Mouse (Mus musculus) CH12.LX (cell line): ENCODE data around the gene Hmgcl. TPM values are rescaled to one million over a fixed set of nuclear protein-coding genes. Genes with fewer than 3 reads are reported as not detected.
"Not testable (repeated sequence)": the region's sequence is repeated elsewhere in the genome, so short reads cannot be mapped to it uniquely, and the experiment has no call there.

ENCODE experiments used
- DNase-seq: peaks from one replicate; pipeline ENCODE4 v3.0.0-alpha.2; 2013; ENCODE audit errors: extremely low read depth
- H3K27ac ChIP-seq: 2 replicates; pipeline ENCODE4 v1.5.1; 2012; ENCODE audit warnings: low read depth, mild to moderate bottlenecking, control low read depth, moderate library complexity; ENCODE audit not compliant: insufficient read depth
- H3K27me3 ChIP-seq: replicated peaks from 2 replicates; pipeline ENCODE3; 2012; ENCODE audit warnings: inconsistent platforms
- H3K36me3 ChIP-seq, 2 experiments: replicated peaks in 1 of 2; 2 replicates each; pipeline versions ENCODE3 to v1.6.1; 2012; ENCODE audit warnings: inconsistent platforms in 1 of 2, low read length in 1 of 2, mild to moderate bottlenecking in 1 of 2, mixed read lengths in 1 of 2, moderate library complexity in 1 of 2; ENCODE audit not compliant: control insufficient read depth in 1 of 2, insufficient read depth in 1 of 2
- H3K4me1 ChIP-seq, 2 experiments: 2 replicates each; pipeline ENCODE4 v1.6.1; 2012; ENCODE audit warnings: inconsistent platforms in 1 of 2, moderate library complexity in 1 of 2; ENCODE audit not compliant: insufficient read depth in 2 of 2, control insufficient read depth in 1 of 2
- H3K4me2 ChIP-seq: 2 replicates; pipeline ENCODE4 v1.6.1; 2012; ENCODE audit warnings: low read depth, mild to moderate bottlenecking, control low read depth; ENCODE audit not compliant: poor library complexity, insufficient read depth, severe bottlenecking
- H3K4me3 ChIP-seq, 3 experiments: fragments of 150-350 bp in 1 of 3; sonication (generic) in 1 of 3; replicated peaks in 1 of 3; 2 replicates each; pipeline versions ENCODE3 to v1.5.1; 2011 to 2012; ENCODE audit warnings: low read depth in 2 of 3, low read length in 2 of 3, mild to moderate bottlenecking in 2 of 3, moderate library complexity in 2 of 3, control low read depth in 1 of 3, improper control_type of control experiment in 1 of 3, inconsistent platforms in 1 of 3, mixed read lengths in 1 of 3; ENCODE audit not compliant: poor library complexity in 1 of 3
- H3K79me2 ChIP-seq: replicated peaks from 2 replicates; pipeline ENCODE4 v1.6.1; 2012; ENCODE audit warnings: mild to moderate bottlenecking, moderate library complexity; ENCODE audit not compliant: control insufficient read depth, poor library complexity, insufficient read depth, severe bottlenecking; ENCODE audit errors: extremely low read depth
- H3K9ac ChIP-seq: 2 replicates; pipeline ENCODE4 v1.6.1; 2012; ENCODE audit warnings: low read depth, mild to moderate bottlenecking, control low read depth, moderate library complexity; ENCODE audit not compliant: insufficient read depth
- H3K9me3 ChIP-seq: replicated peaks from 2 replicates; pipeline ENCODE3; 2012; ENCODE audit warnings: low read length, inconsistent platforms, mixed read lengths
- BHLHE40 ChIP-seq: IDR thresholded peaks from 2 replicates; pipeline ENCODE4 v1.6.1; 2011; ENCODE audit warnings: mild to moderate bottlenecking, low read depth, low read length, improper control_type of control experiment
- CHD1 ChIP-seq: IDR thresholded peaks from 2 replicates; pipeline ENCODE4 v1.6.1; 2012; ENCODE audit warnings: low read depth, low read length, improper control_type of control experiment, inconsistent platforms
- CHD2 ChIP-seq: IDR thresholded peaks from 2 replicates; pipeline ENCODE4 v1.6.1; 2011; ENCODE audit warnings: low read length, improper control_type of control experiment
- CTCF ChIP-seq, 2 experiments: IDR thresholded peaks in 1 of 2; conservative IDR thresholded peaks in 1 of 2; 2 replicates each; pipeline ENCODE4 v1.5.1; 2011 to 2012; ENCODE audit warnings: low read depth in 2 of 2, low read length in 2 of 2, improper control_type of control experiment in 1 of 2, inconsistent platforms in 1 of 2, mild to moderate bottlenecking in 1 of 2, moderate library complexity in 1 of 2
- ELF1 ChIP-seq: IDR thresholded peaks from 2 replicates; pipeline ENCODE4 v1.6.1; 2014; ENCODE audit warnings: low read depth, mild to moderate bottlenecking, inconsistent platforms, low read length, improper control_type of control experiment
- EP300 ChIP-seq: IDR thresholded peaks from 2 replicates; pipeline ENCODE4 v1.6.1; 2011; ENCODE audit warnings: low read length, improper control_type of control experiment
- ETS1 ChIP-seq: conservative IDR thresholded peaks from 2 replicates; pipeline ENCODE4 v1.6.1; 2012; ENCODE audit warnings: low read depth, mild to moderate bottlenecking, inconsistent platforms, low read length, improper control_type of control experiment, moderate library complexity
- IRF4 ChIP-seq: IDR thresholded peaks from 2 replicates; pipeline ENCODE4 v1.6.1; 2014; ENCODE audit warnings: low read depth, mild to moderate bottlenecking, inconsistent platforms, low read length, improper control_type of control experiment
- JUN ChIP-seq: IDR thresholded peaks from 2 replicates; pipeline ENCODE4 v1.6.1; 2011; ENCODE audit warnings: low read depth, mild to moderate bottlenecking, low read length, improper control_type of control experiment, moderate library complexity; ENCODE audit not compliant: insufficient read depth
- MAZ ChIP-seq: IDR thresholded peaks from 2 replicates; pipeline ENCODE4 v1.6.1; 2012; ENCODE audit warnings: low read depth, mild to moderate bottlenecking, inconsistent platforms, low read length, improper control_type of control experiment, moderate library complexity
- NELFE ChIP-seq: IDR thresholded peaks from 2 replicates; pipeline ENCODE4 v1.6.1; 2011; ENCODE audit warnings: low read depth, low read length, improper control_type of control experiment
- NRF1 ChIP-seq: IDR thresholded peaks from 2 replicates; pipeline ENCODE4 v1.6.1; 2014; ENCODE audit warnings: low read depth, mild to moderate bottlenecking, inconsistent platforms, low read length, improper control_type of control experiment, moderate library complexity
- PAX5 ChIP-seq: IDR thresholded peaks from 2 replicates; pipeline ENCODE4 v1.6.1; 2012; ENCODE audit warnings: low read length, inconsistent platforms, mixed read lengths
- POLR2AphosphoS2 ChIP-seq: IDR thresholded peaks from 2 replicates; pipeline ENCODE4 v1.6.1; 2011; ENCODE audit warnings: low read depth, low read length, improper control_type of control experiment
- RCOR1 ChIP-seq: conservative IDR thresholded peaks from 2 replicates; pipeline ENCODE4 v1.6.1; 2012; ENCODE audit warnings: low read depth, mild to moderate bottlenecking, inconsistent platforms, low read length, improper control_type of control experiment
- SIN3A ChIP-seq: IDR thresholded peaks from 2 replicates; pipeline ENCODE4 v1.6.1; 2012; ENCODE audit warnings: low read length, improper control_type of control experiment, inconsistent platforms
- TBP ChIP-seq: conservative IDR thresholded peaks from 2 replicates; pipeline ENCODE4 v1.6.1; 2011; ENCODE audit warnings: low read depth, low read length, improper control_type of control experiment
- TCF12 ChIP-seq: IDR thresholded peaks from 2 replicates; pipeline ENCODE4 v1.6.1; 2014; ENCODE audit warnings: low read depth, mild to moderate bottlenecking, inconsistent platforms, low read length, improper control_type of control experiment
- USF1 ChIP-seq: IDR thresholded peaks from 2 replicates; pipeline ENCODE4 v1.6.1; 2014; ENCODE audit warnings: low read depth, mild to moderate bottlenecking, inconsistent platforms, low read length, improper control_type of control experiment
- USF2 ChIP-seq: conservative IDR thresholded peaks from 2 replicates; pipeline ENCODE4 v1.6.1; 2011; ENCODE audit warnings: low read depth, low read length, improper control_type of control experiment
- ZMIZ1 ChIP-seq: IDR thresholded peaks from 2 replicates; pipeline ENCODE4 v1.6.1; 2012; ENCODE audit warnings: low read depth, mild to moderate bottlenecking, inconsistent platforms, low read length, improper control_type of control experiment
- dilution Hi-C: fragments of 300-500 bp; cut with MboI; formaldehyde crosslinking; loops from 2 replicates; pipeline ENCODE4 v1.14.3; 2020; ENCODE audit warnings: low sequenced_read_pairs; ENCODE audit not compliant: extremely low pct_unique_long_range_greater_than_20kb, extremely low pct_ligation_motif_present
- in situ Hi-C: fragments of 300-500 bp; cut with MboI; formaldehyde crosslinking; loops from 3 replicates; pipeline ENCODE4 v1.14.3; 2019; ENCODE audit warnings: low sequenced_read_pairs, low pct_ligation_motif_present, low pct_unique_long_range_greater_than_20kb, mixed read lengths
- polyA plus RNA-seq: library from polyadenylated mRNA; unstranded; fragments of >175 nt; gene quantifications from 2 replicates; pipeline ENCODE4 v1.2.1, GENCODE M21; 2012; ENCODE audit warnings: low read depth; ENCODE audit not compliant: insufficient read length
- total RNA-seq, 2 experiments: library from RNA; depleted of rRNA; stranded (reverse); fragments of 300-350 nt in 1 of 2; fragments of >200 nt in 1 of 2; gene quantifications; 2 replicates each; pipeline ENCODE4 v1.2.3; 2012 to 2014

Hmgcl gene
- total and polyA plus RNA-seq, 3 experiments = 27.2 to 42.7 (median 39.5) TPM

DNA sequence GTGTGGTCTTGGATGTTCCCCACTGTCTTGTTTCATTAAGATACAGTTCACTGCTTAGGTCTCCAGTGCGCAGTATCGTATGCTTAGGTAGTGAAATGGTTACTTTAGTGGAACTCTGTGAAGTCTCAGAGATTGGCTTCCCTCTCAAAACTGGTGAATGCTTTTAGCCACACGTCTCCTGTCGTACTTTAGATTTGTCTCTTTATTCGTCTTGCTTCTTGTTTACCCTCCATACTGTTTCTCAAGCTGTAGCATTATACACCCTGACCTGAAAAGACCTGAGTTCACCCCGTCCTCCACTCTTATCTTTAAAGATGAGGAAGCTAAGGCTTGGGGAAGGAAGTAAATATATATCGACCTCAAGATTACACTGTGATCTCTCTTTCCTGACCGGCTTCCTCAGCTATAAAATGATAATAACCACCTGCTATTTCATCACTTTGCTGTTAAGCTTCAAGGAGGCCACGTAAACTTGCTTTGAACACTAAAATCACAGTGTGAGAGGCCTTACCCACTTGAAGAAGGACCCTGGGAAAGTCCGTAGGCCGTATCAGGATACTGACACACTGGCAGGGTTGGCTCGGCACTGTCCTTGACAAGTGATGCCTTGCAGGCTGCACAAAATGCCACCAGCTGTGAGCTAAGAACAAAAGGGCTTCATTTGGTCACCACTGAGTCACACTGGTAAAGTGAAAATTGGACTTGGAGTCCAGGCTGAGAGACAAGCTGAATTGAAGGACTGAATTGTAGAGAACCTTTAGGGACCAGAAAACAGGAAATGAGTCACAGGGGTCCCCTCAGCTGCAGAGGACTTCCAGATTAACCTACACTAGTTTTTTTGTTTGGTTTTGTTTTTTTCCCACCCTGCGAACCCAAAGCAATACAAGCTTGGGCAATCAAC lies 26.9 kb downstream of the Hmgcl start:
- Histone ChIP-seq H3K27me3 (no peaks in the 10 kb centered on the region), H3K4me2 (peak overlapping the region; percentile 7), H3K79me2 (peaks cover 17% of the 10 kb centered on the region), H3K27ac (peak overlapping the region; percentile 48), H3K36me3 (peaks cover 48 to 66% of the 10 kb centered on the region in 2 experiments), H3K9ac (peak overlapping the region; percentile 20), H3K4me3 (peak overlapping the region; percentile 79 to 90 (median 89)), H3K4me1 (peaks cover 5 to 25% of the 10 kb centered on the region in 2 experiments), H3K9me3 (no peaks in the 10 kb centered on the region)
- no peak for DNase-seq
- in situ Hi-C loops (no loop called here), dilution Hi-C loops (no loop called here)
- TF ChIP-seq ZMIZ1 (no peak), USF2 (no peak), TCF12 (no peak), CHD1 (0 out of 2 replicates have a peak, but pooled peaks have one; percentile 36), EP300 (no peak), ELF1 (no peak), CTCF (conservative IDR thresholded peaks at IDR 0.05 in 1 of 2, IDR thresholded peaks at IDR 0.05 in 1 of 2; ENCODE audit: low read depth in 2 of 2, low read length in 2 of 2) (no peak), RCOR1 (no peak), IRF4 (no peak), MAZ (no peak), SIN3A (no peak), TBP (no peak), ETS1 (no peak), CHD2 (no peak), JUN (no peak), POLR2AphosphoS2 (0 out of 2 replicates have a peak, but pooled peaks have one; percentile 18), NRF1 (no peak)

DNA sequence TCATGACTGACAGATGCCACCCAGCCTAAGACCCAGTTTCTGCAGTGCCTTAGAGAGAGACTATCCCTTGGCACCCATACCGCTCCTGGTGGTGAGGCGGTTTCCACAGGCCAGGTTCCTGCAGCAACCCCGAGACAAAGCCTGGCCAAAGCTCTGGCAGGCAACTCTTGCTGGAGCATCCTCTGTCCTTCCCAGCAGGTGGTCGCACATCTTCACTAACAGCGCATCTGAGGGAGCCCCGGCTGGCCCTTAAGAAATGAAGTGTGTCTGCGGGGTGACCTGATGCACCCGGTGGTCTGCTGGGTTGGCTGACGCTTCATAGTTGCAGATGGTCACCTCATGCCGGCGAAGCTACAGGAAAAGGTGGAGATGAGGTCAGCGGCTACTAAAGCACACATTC lies 29.9 kb downstream of the Hmgcl start:
- no peak overlapping the region for H3K4me3 ChIP-seq
- no peaks in the 10 kb centered on the region for H3K9me3 ChIP-seq
- peaks cover 13% of the 10 kb centered on the region for H3K79me2 ChIP-seq
- in situ Hi-C loops (loop anchor here (5.0 kb wide), 1 partner anchor 76 kb away; the partner anchor contains the start of gene Rpl11), dilution Hi-C loops (no loop called here)
- no peak overlapping the region for H3K4me2 ChIP-seq
- no peak overlapping the region for H3K27ac ChIP-seq
- TF ChIP-seq PAX5 (no peak), USF1 (no peak), NRF1 (no peak), BHLHE40 (no peak), NELFE (no peak), TBP (no peak), POLR2AphosphoS2 (no peak), RCOR1 (no peak), CHD2 (no peak)
- peaks cover 3 to 17% of the 10 kb centered on the region in 2 experiments for H3K4me1 ChIP-seq
- H3K9ac ChIP-seq = no peak overlapping the region
- H3K27me3 ChIP-seq = no peaks in the 10 kb centered on the region
- DNase-seq = no peak
- peaks cover 36 to 57% of the 10 kb centered on the region in 2 experiments for H3K36me3 ChIP-seq

DNA sequence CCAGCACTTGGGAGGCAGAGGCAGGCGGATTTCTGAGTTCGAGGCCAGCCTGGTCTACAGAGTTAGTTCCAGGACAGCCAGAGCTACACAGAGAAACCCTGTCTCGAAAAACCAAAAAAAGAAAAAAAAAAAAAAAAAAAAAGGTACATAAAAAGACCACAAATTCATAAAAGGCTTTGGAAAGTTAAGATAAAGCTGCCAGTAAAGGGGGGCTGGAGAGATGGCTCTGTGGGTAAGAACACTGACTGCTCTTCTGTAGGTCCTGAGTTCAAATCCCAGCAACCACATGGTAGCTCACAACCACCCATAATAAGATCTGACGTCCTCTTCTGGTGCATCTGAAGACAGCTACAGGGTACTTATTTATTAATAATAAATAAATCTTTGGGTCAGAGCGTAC lies 34.0 kb downstream of the Hmgcl start:
- H3K27me3 ChIP-seq, H3K9ac ChIP-seq, dilution Hi-C loops, DNase-seq, H3K79me2 ChIP-seq, H3K4me3 ChIP-seq, H3K4me2 ChIP-seq, H3K9me3 ChIP-seq, H3K27ac ChIP-seq, in situ Hi-C loops: not testable (repeated sequence)
- peaks cover 49 to 76% of the 10 kb centered on the region in 2 experiments for H3K36me3 ChIP-seq
- peaks cover 1 to 11% of the 10 kb centered on the region in 2 experiments; a peak in 2 of 4 replicates for H3K4me1 ChIP-seq
